Mouse (Mus musculus): ENCODE measurements at regions not wholly inside any gene's neighbourhood (a gene's known extent, or its start where the extent isn't known, plus 50 kb on each side); places are given as distances from the start of the nearest gene placed in this dataset.

GRCm38 (mm10) chr15:52899822-52900221 is 984.9 kb upstream of the Gm7489 start:
- Histone ChIP-seq H3K27me3 (no peaks in the 10 kb centered on the region), H3K4me1 (no peaks in the 10 kb centered on the region), H3K36me3 (no peaks in the 10 kb centered on the region), H3K9me3 (no peaks in the 10 kb centered on the region), H3K4me3 (no peak overlapping the region), H3K27ac (replicated peaks) (no peak overlapping the region), H3K4me2 (replicated peaks) (no peak overlapping the region), H3K9ac (replicated peaks) (no peak overlapping the region)
- 78% methylated on average over 3 of the region's 3 CpGs for WGBS
- ATAC-seq (ENCODE audit: low FRiP score, low read depth): no peak

- no peaks in the 10 kb centered on the region for H3K36me3 ChIP-seq
- no peak overlapping the region for H3K4me3 ChIP-seq
- H3K4me2 ChIP-seq (replicated peaks): no peak overlapping the region
- no peak overlapping the region for H3K9ac ChIP-seq (replicated peaks)
- no peaks in the 10 kb centered on the region for H3K9me3 ChIP-seq
- no peaks in the 10 kb centered on the region for H3K4me1 ChIP-seq
- no peak overlapping the region for H3K27ac ChIP-seq (replicated peaks)
- no peak for ATAC-seq (ENCODE audit: low FRiP score, low read depth)
- no peaks in the 10 kb centered on the region for H3K27me3 ChIP-seq
- WGBS: 86% methylated on average over 3 of the region's 3 CpGs
Observed at GRCm38 (mm10) chr15:52905231-52905630, 979.5 kb upstream of the Gm7489 start.

GRCm38 (mm10) chr15:52907217-52907616 is 977.5 kb upstream of the Gm7489 start:
- H3K9me3 ChIP-seq: no peaks in the 10 kb centered on the region
- ATAC-seq (ENCODE audit: low FRiP score, low read depth): no peak
- H3K27ac ChIP-seq (replicated peaks): no peak overlapping the region
- H3K4me1 ChIP-seq: no peaks in the 10 kb centered on the region
- no peaks in the 10 kb centered on the region for H3K27me3 ChIP-seq
- no peak overlapping the region for H3K4me3 ChIP-seq
- no peak overlapping the region for H3K9ac ChIP-seq (replicated peaks)
- no peaks in the 10 kb centered on the region for H3K36me3 ChIP-seq
- 53% methylated on average over 1 of the region's 1 CpGs for WGBS
- no peak overlapping the region for H3K4me2 ChIP-seq (replicated peaks)

GRCm38 (mm10) chr15:52922277-52922676 is 962.4 kb upstream of the Gm7489 start:
- no peaks in the 10 kb centered on the region for H3K36me3 ChIP-seq
- WGBS: 85% methylated on average over 1 of the region's 1 CpGs
- no peak overlapping the region for H3K4me2 ChIP-seq (replicated peaks)
- H3K9me3 ChIP-seq: peaks cover 15% of the 10 kb centered on the region; the same call in 1 of the 2 replicates
- H3K27ac ChIP-seq (replicated peaks): no peak overlapping the region
- no peaks in the 10 kb centered on the region for H3K4me1 ChIP-seq
- H3K9ac ChIP-seq (replicated peaks): no peak overlapping the region
- H3K4me3 ChIP-seq: no peak overlapping the region
- ATAC-seq (ENCODE audit: low FRiP score, low read depth): no peak
- H3K27me3 ChIP-seq: no peaks in the 10 kb centered on the region

- Histone ChIP-seq H3K27me3 (no peaks in the 10 kb centered on the region), H3K9me3 (no peaks in the 10 kb centered on the region), H3K9ac (replicated peaks) (no peak overlapping the region), H3K4me3 (no peak overlapping the region), H3K4me2 (replicated peaks) (no peak overlapping the region), H3K4me1 (no peaks in the 10 kb centered on the region), H3K36me3 (no peaks in the 10 kb centered on the region), H3K27ac (replicated peaks) (no peak overlapping the region)
- ATAC-seq (ENCODE audit: low FRiP score, low read depth): no peak
- 84% methylated on average over 3 of the region's 3 CpGs for WGBS
Observed at GRCm38 (mm10) chr15:52928408-52928807, 956.3 kb upstream of the Gm7489 start.

GRCm38 (mm10) chr15:52937138-52937537 is 947.6 kb upstream of the Gm7489 start:
- no peaks in the 10 kb centered on the region for H3K36me3 ChIP-seq
- H3K4me3 ChIP-seq: no peak overlapping the region
- no peak overlapping the region for H3K9ac ChIP-seq (replicated peaks)
- H3K27ac ChIP-seq (replicated peaks): no peak overlapping the region
- H3K9me3 ChIP-seq: no peaks in the 10 kb centered on the region
- no peak overlapping the region for H3K4me2 ChIP-seq (replicated peaks)
- 80% methylated on average over 2 of the region's 2 CpGs for WGBS
- H3K27me3 ChIP-seq: no peaks in the 10 kb centered on the region
- no peaks in the 10 kb centered on the region for H3K4me1 ChIP-seq
- ATAC-seq (ENCODE audit: low FRiP score, low read depth): no peak

- Histone ChIP-seq H3K36me3 (no peaks in the 10 kb centered on the region), H3K4me1 (no peaks in the 10 kb centered on the region), H3K9ac (replicated peaks) (no peak overlapping the region), H3K27ac (replicated peaks) (no peak overlapping the region), H3K27me3 (no peaks in the 10 kb centered on the region), H3K4me3 (no peak overlapping the region), H3K9me3 (no peaks in the 10 kb centered on the region), H3K4me2 (replicated peaks) (no peak overlapping the region)
- 85% methylated on average over 4 of the region's 4 CpGs for WGBS
- ATAC-seq (ENCODE audit: low FRiP score, low read depth): no peak
Observed at GRCm38 (mm10) chr15:52944592-52944991, 940.1 kb upstream of the Gm7489 start.

- no peak overlapping the region for H3K9ac ChIP-seq (replicated peaks)
- 96% methylated on average over 4 of the region's 4 CpGs for WGBS
- H3K4me2 ChIP-seq (replicated peaks): no peak overlapping the region
- H3K27me3 ChIP-seq: no peaks in the 10 kb centered on the region
- H3K4me3 ChIP-seq: no peak overlapping the region
- H3K9me3 ChIP-seq: no peaks in the 10 kb centered on the region
- no peak overlapping the region for H3K27ac ChIP-seq (replicated peaks)
- no peaks in the 10 kb centered on the region for H3K4me1 ChIP-seq
- no peaks in the 10 kb centered on the region for H3K36me3 ChIP-seq
- ATAC-seq (ENCODE audit: low FRiP score, low read depth): no peak
Observed at GRCm38 (mm10) chr15:52948196-52948595, 936.5 kb upstream of the Gm7489 start.

- no peak overlapping the region for H3K4me2 ChIP-seq (replicated peaks)
- no peak overlapping the region for H3K9ac ChIP-seq (replicated peaks)
- no peak overlapping the region for H3K4me3 ChIP-seq
- no peaks in the 10 kb centered on the region for H3K27me3 ChIP-seq
- no peak for ATAC-seq (ENCODE audit: low FRiP score, low read depth)
- H3K4me1 ChIP-seq: no peaks in the 10 kb centered on the region
- WGBS: 56% methylated on average over 1 of the region's 1 CpGs
- H3K9me3 ChIP-seq: no peaks in the 10 kb centered on the region
- H3K36me3 ChIP-seq: no peaks in the 10 kb centered on the region
- no peak overlapping the region for H3K27ac ChIP-seq (replicated peaks)
Observed at GRCm38 (mm10) chr15:52953480-52953879, 931.2 kb upstream of the Gm7489 start.

GRCm38 (mm10) chr15:52954715-52955593 is 929.8 kb upstream of the Gm7489 start:
- no peaks in the 10 kb centered on the region for H3K4me1 ChIP-seq
- H3K36me3 ChIP-seq: no peaks in the 10 kb centered on the region
- no peaks in the 10 kb centered on the region for H3K9me3 ChIP-seq
- no peaks in the 10 kb centered on the region for H3K27me3 ChIP-seq
- H3K27ac ChIP-seq (replicated peaks): no peak overlapping the region
- no peak overlapping the region for H3K9ac ChIP-seq (replicated peaks)
- H3K4me3 ChIP-seq: no peak overlapping the region
- ATAC-seq (ENCODE audit: low FRiP score, low read depth): no peak
- 87% methylated on average over 7 of the region's 7 CpGs for WGBS
- H3K4me2 ChIP-seq (replicated peaks): no peak overlapping the region

- no peak for ATAC-seq (ENCODE audit: low FRiP score, low read depth)
- no peak overlapping the region for H3K4me3 ChIP-seq
Observed at GRCm38 (mm10) chr15:52959711-52960110, 925.0 kb upstream of the Gm7489 start.

GRCm38 (mm10) chr15:52961491-52961890 is 923.2 kb upstream of the Gm7489 start:
- Histone ChIP-seq H3K36me3 (no peaks in the 10 kb centered on the region), H3K9me3 (no peaks in the 10 kb centered on the region), H3K4me2 (replicated peaks) (no peak overlapping the region), H3K9ac (replicated peaks) (no peak overlapping the region), H3K27me3 (no peaks in the 10 kb centered on the region), H3K27ac (replicated peaks) (no peak overlapping the region), H3K4me3 (no peak overlapping the region), H3K4me1 (peaks cover 3% of the 10 kb centered on the region; the same call in 1 of the 2 replicates)
- no peak for ATAC-seq (ENCODE audit: low FRiP score, low read depth)
- 86% methylated on average over 3 of the region's 3 CpGs for WGBS

More at GRCm38 (mm10) chr15:52959711-52960110, 925.0 kb upstream of the Gm7489 start:
- Histone ChIP-seq H3K36me3 (no peaks in the 10 kb centered on the region), H3K27ac (replicated peaks) (no peak overlapping the region), H3K4me2 (replicated peaks) (no peak overlapping the region), H3K27me3 (no peaks in the 10 kb centered on the region), H3K4me1 (peaks cover 3% of the 10 kb centered on the region; the same call in 1 of the 2 replicates), H3K9me3 (no peaks in the 10 kb centered on the region), H3K9ac (replicated peaks) (no peak overlapping the region)
- WGBS: 91% methylated on average over 2 of the region's 2 CpGs
